Mouse (Mus musculus) brain, embryonic 14.5 days (tissue): ENCODE results near the gene Clstn3.

Experiments
- CTCF ChIP-seq: fragments of 200-500 bp; IDR thresholded peaks from 2 replicates; pipeline ENCODE4 v1.5.1; 2012; ENCODE audit warnings: inconsistent platforms, mild to moderate bottlenecking, moderate library complexity, borderline replicate concordance; ENCODE audit not compliant: insufficient read depth, insufficient read length; ENCODE audit errors: extremely low read depth
- POLR2A ChIP-seq: fragments of 200-500 bp; IDR thresholded peaks from 2 replicates; pipeline ENCODE4 v1.6.1; 2012; ENCODE audit warnings: mild to moderate bottlenecking, inconsistent platforms, borderline replicate concordance; ENCODE audit not compliant: poor library complexity, insufficient read depth, insufficient read length, severe bottlenecking; ENCODE audit errors: extremely low read depth

DNA sequence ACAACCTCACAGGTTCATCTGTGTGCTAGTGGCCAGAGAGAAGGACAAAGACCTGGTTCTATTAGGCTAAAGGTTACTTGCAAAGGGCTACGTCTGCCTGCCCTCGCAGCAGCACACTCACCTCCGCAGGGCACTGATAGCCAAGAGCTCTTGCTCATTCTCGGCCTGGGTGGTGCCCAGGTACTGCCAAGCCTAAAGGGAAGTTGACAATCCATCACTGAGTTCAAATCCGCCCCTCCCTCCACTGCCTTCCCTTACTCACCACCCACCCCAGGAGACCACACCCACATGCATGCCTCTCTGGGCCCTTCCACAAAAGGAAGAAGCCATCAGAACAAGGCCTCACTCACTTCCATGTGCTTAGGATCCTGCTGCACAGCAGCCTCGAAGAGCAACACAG is 64.9 kb downstream of the Clstn3 start:
- no peak for TF ChIP-seq CTCF
- TF ChIP-seq POLR2A: no peak
